Mouse (Mus musculus): ENCODE data around the gene Olfr1134.
"Not testable (repeated sequence)": the region's sequence is repeated elsewhere in the genome, so short reads cannot be mapped to it uniquely, and the experiment has no call there.

The Olfr1134 gene

GRCm38 (mm10) chr2:87658360-87658759 is at the start of gene Olfr1134:
Olfr1134 (minus strand) TSS chr2:87658460.
- no peak for DNase-seq (ENCODE audit: inconsistent age in 2 of 2, low spot score in 1 of 2)

- no peak for DNase-seq (ENCODE audit: inconsistent age in 2 of 2, low spot score in 1 of 2)
Measured at GRCm38 (mm10) chr2:87693847-87694246, 35.6 kb upstream of the Olfr1134 start, which contains the start of gene Olfr1136. Olfr1136 (minus strand) TSS chr2:87693947.

DNA sequence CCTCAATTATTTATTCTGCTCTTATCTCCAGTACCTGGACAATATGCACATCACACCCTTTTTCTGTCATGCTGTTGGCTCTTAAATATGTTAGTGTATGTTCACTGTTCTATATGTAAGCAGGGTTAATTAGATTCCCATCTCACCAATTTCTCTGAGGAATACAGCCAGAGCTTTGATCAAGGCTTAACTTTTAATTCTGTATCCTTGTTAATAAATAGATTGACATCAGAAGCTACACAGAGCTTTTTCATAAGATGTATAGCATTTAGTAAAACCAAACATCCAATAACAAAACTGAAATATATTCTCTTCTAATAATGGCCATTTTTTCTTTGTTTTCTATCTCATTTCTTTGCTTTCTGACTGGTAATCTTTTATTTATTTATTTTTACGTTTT is 15.3 kb upstream of the Olfr1134 start, which contains the start of gene Olfr1135:
Olfr1135 (minus strand) TSS at position 101 of the 400 bp plus-strand sequence.
- DNase-seq (ENCODE audit: inconsistent age in 2 of 2, low spot score in 1 of 2): no peak

DNA sequence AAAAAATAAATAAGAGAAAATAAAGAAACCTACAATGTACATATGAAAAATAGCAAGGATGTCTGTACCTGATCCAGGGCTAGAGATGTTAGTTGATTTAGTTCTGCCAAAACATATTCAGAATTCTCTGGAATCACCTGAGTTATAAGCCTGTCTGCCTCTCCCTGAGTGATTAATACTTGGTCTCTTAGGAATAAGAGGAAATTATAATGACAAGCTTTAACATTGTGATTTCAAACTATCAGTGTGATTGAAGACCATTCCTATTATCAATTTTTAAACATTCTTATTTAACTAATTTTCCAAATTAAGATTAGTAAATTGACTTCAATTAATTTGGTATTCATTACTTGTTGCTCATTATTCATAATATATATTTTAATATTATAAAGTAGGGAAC is 11.0 kb downstream of the Olfr1134 start, which contains the start of gene Olfr1133:
Olfr1133 (minus strand) TSS at position 101 of the 400 bp plus-strand sequence.
- DNase-seq (ENCODE audit: inconsistent age in 2 of 2, low spot score in 1 of 2): no peak

- no peak for DNase-seq (ENCODE audit: inconsistent age in 2 of 2, low spot score in 1 of 2)
Measured at GRCm38 (mm10) chr2:87642441-87642840, 15.8 kb downstream of the Olfr1134 start.

- DNase-seq (ENCODE audit: inconsistent age in 2 of 2, low spot score in 1 of 2): no peak
Measured at GRCm38 (mm10) chr2:87637435-87637834, 20.8 kb downstream of the Olfr1134 start, which contains the start of gene Olfr1132. Olfr1132 (minus strand) TSS chr2:87637535.

GRCm38 (mm10) chr2:87626804-87627203 is 31.5 kb downstream of the Olfr1134 start, which contains the start of gene Olfr1131:
Olfr1131 (plus strand) TSS chr2:87627104.
- DNase-seq (ENCODE audit: inconsistent age in 2 of 2, low spot score in 1 of 2): no peak

- DNase-seq (ENCODE audit: inconsistent age in 2 of 2, low spot score in 1 of 2): not testable (repeated sequence)
Measured at GRCm38 (mm10) chr2:87605912-87606311, 52.3 kb downstream of the Olfr1134 start, which contains the start of gene Olfr1130. Olfr1130 (plus strand) TSS chr2:87606212.

All from adrenal gland, adult (tissue).